Mouse (Mus musculus): ENCODE results near the gene Mc1r. TPM values are rescaled to one million over a fixed set of nuclear protein-coding genes. Genes with fewer than 3 reads are reported as not detected.
"Not testable (repeated sequence)": the region's sequence is repeated elsewhere in the genome, so short reads cannot be mapped to it uniquely, and the experiment has no call there.

Mc1r gene
- total RNA-seq, 4 experiments from 2014 or later, result 0.13 TPM; not detected in 3

- DNase-seq, result no peak
Measured at GRCm38 (mm10) chr8:123411781-123412327, 4.9 kb downstream of the Mc1r start.

GRCm38 (mm10) chr8:123412560-123413170, 5.8 kb downstream of the Mc1r start:
- no peak for DNase-seq

- no peak for DNase-seq
Measured at GRCm38 (mm10) chr8:123414255-123414654, 7.3 kb downstream of the Mc1r start.

- not testable (repeated sequence) for DNase-seq
Measured at GRCm38 (mm10) chr8:123414997-123415696, 8.2 kb downstream of the Mc1r start.

GRCm38 (mm10) chr8:123415967-123416943, 9.3 kb downstream of the Mc1r start:
- DNase-seq, result no peak

GRCm38 (mm10) chr8:123416944-123417555, 10.1 kb downstream of the Mc1r start:
- DNase-seq, result no peak

GRCm38 (mm10) chr8:123419711-123420110, 12.8 kb downstream of the Mc1r start:
- no peak for DNase-seq

- no peak for DNase-seq
Measured at GRCm38 (mm10) chr8:123420525-123421281, 13.8 kb downstream of the Mc1r start.

GRCm38 (mm10) chr8:123421325-123421724, 14.4 kb downstream of the Mc1r start:
- DNase-seq, result no peak

- no peak for DNase-seq
Measured at GRCm38 (mm10) chr8:123422056-123422780, 15.3 kb downstream of the Mc1r start.

- no peak for DNase-seq
Measured at GRCm38 (mm10) chr8:123422781-123423159, 15.9 kb downstream of the Mc1r start.

- no peak for DNase-seq
Measured at GRCm38 (mm10) chr8:123423441-123423840, 16.5 kb downstream of the Mc1r start, which contains the start of gene Def8. Def8 (plus strand) TSS chr8:123423527.

GRCm38 (mm10) chr8:123426511-123427509, 19.9 kb downstream of the Mc1r start:
- no peak for DNase-seq

- DNase-seq, result no peak
Measured at GRCm38 (mm10) chr8:123427639-123428275, 20.9 kb downstream of the Mc1r start.

- DNase-seq, result no peak
Measured at GRCm38 (mm10) chr8:123428343-123428893, 21.5 kb downstream of the Mc1r start.

- no peak for DNase-seq
Measured at GRCm38 (mm10) chr8:123428939-123429721, 22.2 kb downstream of the Mc1r start.

GRCm38 (mm10) chr8:123429722-123430013, 22.8 kb downstream of the Mc1r start:
- DNase-seq, result not testable (repeated sequence)

- not testable (repeated sequence) for DNase-seq
Measured at GRCm38 (mm10) chr8:123430936-123431335, 24.0 kb downstream of the Mc1r start.
